Mouse (Mus musculus): ENCODE data around the gene Lrrc1.

Lrrc1 gene

DNA sequence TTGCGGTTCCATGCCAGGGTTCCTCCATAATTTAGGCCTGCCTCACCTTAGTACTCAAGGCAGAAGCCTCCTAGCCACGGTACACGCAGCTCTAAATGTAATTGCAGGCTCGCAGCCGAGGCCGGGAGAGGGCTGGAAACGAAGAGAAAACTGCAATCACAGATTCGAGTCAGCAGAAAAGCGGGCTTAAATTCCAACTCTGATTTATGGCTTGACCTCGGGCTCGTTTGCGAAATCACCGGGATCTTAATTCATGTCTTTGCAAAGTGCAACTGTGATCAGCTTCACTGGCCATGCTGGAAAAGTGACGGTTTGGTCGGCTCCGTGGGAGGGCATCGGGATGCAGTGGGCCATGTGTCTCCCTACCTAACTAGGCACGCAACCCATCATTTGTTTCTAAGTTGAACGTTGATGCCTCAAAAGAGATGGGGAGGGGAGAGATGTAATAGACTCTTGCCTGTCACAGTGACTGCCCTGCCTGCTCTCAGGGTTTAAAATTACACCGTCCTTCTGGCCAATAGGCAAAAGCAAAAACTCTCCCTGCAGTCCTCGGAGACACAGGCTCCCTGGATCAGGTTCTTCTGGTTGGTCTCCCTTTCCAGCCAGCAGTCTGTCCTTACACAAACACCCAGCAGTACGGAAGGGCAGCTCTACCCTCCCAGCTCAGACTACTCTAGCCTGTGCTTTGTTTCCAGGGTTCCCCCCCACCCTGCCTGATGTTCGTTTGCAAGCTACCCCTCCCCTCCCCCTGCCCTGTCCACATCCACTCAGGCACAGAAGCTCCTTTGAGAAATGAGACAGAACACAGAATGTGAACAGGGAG, 117.2 kb downstream of the Lrrc1 start:
- DNase-seq (ENCODE audit: low spot score), result no peak

DNA sequence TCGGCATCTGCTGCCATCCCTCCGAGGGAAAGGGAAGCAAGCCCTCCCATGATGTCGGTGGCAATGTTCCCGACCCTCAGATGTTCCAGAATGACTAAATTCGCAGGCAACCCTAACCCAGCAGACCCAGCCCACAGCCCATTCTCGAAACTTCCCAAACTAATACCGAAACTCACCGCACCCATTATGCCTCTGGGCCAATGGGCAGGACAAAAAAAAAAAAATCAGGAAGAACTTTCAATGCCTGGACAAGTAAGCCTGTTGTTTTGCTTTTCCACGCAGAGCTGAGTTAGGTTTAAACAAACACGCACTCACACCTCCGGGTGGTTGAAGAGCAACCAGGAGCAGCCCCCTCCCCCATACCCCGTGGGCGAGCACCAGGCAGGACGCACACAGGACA, 118.6 kb downstream of the Lrrc1 start:
- no peak for DNase-seq (ENCODE audit: low spot score)

DNA sequence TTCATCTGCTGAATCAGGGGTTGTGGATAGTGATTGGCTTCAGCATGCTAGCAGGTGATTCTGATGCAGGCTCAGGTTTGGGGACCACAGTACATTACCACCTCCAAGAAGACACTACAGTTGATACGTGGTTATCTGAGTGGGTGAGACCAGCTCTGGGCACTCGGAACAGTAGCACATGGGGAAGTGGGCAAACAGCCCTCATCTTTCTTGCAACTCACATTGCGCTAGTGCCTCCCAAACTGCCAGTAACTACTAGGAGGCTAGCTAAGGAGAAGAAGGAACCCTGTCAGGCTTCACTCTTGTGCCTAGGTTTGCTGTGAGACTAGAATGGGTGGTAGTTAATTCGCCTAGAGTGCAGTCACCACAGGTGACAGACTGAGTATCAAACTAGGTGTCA, 119.1 kb downstream of the Lrrc1 start:
- no peak for DNase-seq (ENCODE audit: low spot score)

DNA sequence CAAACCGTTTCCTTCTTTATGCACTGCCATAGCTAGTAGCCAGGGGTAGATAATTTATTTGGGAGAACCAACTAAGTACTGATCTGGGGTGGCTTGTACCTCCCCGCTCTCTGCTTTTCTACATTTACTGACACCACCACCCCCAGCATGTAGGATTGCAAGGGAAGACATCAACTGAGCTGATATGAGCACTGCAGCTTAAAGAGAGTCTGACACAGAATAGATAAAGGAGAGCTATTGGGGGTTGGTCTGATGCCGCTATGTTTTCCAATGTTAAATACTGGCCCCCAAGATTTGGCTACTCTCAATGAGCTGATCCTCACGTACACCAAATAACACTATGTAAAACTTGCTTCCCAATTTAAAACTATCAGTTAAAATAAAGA, 124.5 kb downstream of the Lrrc1 start:
- no peak for DNase-seq (ENCODE audit: low spot score)

DNA sequence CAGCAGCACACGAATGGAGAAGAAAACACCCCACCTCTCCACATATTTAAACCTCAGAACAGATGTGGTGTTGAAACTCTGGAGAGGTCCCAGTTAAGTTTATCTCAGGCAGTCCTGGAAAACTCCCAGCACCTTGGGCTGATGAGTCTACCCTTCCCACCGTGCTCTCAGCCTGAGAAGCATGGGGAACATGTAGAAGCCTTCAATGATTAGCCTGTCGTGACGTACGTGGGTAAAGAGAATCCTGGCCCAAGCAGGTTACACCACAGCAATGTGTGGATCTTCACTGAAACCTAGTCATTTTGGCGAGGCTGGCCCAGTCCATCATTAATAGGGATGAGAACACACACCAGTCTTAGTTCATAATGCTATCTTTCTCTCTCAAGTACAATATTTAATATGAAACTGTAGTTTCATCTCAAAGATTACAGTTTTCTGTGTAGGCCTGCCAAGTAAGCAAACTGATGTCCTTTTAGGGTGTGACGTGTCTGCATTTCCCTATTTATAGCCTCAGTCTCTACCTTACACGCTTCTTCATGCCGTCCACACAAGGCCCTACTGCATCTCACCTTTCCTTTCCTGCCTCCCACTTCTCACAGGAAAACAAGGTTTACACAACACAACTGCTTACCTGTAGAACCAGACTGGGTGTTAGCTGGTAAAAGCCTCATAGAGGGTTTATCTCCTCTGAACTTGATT, 125.0 kb downstream of the Lrrc1 start:
- DNase-seq (ENCODE audit: low spot score), result no peak

DNA sequence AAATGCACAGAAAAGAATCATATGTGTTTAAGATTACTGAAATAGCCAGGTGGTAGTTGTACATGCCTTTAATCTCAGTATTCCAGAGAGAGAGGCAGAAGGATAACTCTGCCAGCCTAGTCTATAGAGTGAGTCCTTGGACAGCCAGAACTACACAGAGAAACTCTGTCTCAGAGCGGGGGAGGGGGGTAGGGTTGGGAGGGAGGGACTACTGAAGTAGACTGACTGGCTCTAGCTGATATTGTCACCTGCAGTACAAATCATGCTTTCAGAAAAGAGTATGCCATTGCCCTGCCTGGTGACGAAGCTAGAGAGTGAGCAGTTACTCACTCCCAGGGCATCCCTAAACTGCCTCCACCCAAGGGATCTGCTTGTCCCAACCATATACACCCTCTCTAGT, 125.9 kb downstream of the Lrrc1 start:
- no peak for DNase-seq (ENCODE audit: low spot score)

DNA sequence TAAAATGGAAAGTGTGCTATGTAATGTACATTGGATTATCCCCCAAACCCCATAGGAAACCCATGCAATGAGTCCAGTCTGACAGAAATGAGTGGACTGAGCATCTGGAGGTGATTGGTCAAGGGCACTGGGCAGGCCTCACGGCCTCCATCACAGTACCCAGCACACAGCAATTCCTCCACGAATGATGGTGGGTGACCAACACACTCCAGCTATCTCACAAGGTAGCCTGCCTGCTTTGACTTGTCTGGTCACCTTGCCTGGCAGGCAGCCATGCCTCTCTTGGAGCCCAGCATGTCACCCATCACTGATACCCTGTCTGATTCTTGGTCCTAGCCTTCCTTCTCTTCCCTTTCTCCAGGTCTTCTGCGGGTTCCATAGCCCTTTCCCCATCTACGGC, 128.2 kb downstream of the Lrrc1 start:
- no peak for DNase-seq (ENCODE audit: low spot score)

DNA sequence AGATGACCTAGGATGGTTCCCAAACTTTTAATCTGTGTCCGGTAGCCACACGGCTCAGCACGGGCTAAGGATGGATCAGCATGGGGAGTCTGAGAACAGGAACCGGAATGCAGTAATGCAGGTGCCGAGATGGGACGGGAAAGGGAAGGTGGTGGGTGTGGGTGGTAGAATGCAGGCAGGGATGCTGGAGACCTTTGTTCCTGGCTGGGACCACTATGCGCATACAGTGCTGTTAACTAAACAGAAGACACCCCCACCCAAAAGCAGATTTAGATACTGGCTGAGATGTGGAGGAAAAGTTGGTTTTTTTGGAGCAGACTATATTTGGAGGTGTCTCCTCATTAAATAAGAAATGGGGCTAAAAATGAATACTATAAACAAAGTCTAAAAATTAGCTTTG, 128.7 kb downstream of the Lrrc1 start:
- DNase-seq (ENCODE audit: low spot score), result no peak

DNA sequence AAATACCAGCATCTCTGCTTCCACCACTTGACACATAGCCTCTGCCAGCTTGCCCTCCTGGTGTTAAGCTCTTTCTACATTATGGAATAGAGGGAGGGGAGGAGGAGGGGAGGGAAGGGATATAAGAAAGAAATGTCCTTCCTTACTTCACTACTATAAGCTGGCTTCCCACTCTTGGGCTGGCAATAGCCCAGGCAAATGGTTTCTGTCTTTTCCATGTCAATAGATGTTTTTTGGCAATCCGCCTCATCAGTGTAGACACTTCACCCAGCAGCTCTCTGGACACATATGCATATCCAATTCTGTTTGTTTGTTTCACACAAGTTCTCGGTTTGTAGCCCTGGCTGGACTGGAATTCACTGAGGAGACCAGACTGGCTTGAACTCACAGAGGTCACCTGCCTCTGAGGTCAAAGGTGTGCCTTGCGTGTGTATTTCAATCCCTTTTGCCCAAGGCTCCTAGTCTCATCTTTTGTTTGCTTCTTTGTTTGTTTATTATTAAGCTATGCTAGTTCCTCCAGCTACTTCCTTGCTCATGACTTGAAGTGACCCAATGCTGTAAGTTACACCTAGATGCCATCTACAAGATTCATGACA, 132.7 kb downstream of the Lrrc1 start:
- no peak for DNase-seq (ENCODE audit: low spot score)

DNA sequence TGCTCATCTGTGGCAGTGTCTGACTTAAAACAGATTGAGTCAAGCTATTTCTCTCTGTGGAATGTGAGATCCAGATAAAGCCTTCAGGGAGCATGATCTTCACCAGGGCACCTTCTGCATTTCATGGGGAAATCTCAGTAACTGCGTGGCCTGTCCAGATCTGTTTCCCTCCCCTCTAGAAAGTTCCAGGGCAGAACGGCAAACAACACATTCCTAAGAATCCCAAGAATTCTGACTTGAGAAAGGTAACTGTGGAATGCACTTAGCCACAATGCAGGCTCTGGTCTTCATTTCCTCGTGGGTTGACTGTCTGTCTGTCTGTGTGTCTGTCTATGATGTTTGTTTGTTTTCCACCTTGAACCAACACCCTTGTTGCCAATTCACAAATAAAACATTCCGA, 133.7 kb downstream of the Lrrc1 start:
- no peak for DNase-seq (ENCODE audit: low spot score)

DNA sequence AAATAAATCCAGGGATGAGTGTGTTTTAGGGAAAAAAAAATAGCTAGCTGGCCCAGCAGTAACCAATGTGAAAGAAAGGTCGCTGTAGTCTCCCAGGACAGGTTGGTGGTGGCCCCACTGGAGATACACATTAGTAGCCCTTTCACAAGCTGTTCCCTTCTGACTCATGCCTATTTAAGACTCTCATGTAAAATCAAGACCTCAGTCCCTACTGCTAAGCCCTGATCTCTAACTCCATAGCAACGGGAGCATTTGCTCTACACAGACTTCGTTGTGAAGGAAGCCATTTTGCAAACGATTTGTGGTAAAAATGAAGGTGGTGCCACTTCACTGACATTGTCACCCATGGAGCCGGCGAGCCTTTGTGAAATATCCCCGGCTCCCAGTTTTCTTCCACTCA, 134.1 kb downstream of the Lrrc1 start:
- DNase-seq (ENCODE audit: low spot score), result no peak

DNA sequence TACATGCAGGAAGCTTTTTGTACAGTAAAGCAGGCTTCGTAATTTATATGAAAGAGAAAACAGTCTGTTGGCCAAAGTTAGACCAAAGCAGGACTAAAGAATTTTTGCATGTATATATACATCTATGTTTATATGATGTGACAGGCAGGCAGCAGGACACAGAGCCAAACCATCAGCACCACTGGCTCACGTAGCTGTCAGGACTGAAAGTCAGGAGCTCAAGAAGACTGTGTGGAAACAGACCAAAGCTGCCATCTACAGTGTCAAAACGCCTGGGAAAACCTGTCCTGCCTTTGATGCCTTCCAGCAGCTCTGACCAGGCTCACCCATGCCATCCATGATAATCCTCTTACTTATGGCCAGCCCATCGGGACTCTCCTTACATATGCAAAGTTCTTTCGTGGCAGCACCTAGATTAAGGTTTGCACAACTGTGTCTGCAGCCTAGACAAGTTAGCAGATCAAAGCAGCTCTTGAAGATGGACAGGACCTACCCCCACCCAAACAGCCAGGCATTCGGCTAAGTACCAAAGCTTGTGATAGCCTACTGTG, 136.5 kb downstream of the Lrrc1 start:
- no peak for DNase-seq (ENCODE audit: low spot score)

DNA sequence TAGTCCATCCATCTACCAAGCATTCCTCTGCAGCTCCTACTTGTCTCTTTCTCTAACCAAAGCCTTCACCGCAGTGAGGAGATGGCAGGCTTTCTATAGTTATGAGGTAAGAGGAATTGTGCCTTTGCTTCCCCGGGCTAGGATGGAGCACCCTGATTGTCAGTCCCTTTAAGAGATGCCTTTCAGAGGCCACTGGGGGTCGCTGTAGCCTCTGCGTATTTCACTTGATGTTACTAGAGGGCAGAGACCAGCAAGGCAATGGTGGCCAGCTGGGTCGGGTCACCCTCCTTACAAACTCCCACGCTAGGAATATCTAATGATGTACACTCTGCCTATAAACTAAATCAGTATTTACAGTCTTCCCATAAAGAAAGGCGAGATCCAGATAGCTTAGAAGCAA, 137.8 kb downstream of the Lrrc1 start:
- no peak for DNase-seq (ENCODE audit: low spot score)

DNA sequence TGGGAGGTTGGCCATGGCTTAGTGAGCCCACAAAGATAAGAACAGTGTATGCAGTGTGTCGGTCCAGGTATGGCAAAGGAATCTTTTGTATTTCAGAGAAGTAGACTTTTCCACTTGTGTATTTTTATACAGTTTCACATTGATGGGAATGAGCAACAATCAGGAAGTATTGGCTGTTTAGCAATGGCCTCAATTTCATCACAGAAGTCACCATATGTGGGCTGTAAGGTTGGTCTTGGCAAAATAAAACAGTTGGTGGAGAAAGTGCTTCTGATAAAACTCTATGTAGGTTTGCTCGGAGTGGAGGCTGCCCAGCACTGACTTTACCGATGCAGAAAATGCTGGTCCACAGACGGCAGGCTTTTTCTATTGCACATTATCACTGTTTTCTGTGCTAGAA, 140.2 kb downstream of the Lrrc1 start:
- DNase-seq (ENCODE audit: low spot score), result no peak

DNA sequence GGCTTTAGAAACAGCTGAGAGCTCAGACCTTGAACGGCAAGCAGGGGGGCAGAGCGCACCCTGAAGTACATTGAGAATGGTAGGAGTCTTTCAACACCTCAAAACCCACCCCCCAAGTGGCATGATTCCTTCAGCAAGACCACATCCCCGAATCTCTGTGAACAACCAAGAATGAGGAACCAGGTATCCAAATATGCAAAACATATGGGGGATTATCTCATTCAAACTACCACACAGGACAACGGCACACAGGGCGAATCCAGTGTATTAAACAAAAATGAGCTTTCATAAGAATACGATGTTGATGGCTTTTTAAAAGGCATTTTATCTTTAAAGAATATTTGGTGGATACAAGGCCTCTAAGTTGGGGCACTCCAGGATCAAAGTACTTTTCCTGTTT, 140.7 kb downstream of the Lrrc1 start:
- DNase-seq (ENCODE audit: low spot score), result no peak

DNA sequence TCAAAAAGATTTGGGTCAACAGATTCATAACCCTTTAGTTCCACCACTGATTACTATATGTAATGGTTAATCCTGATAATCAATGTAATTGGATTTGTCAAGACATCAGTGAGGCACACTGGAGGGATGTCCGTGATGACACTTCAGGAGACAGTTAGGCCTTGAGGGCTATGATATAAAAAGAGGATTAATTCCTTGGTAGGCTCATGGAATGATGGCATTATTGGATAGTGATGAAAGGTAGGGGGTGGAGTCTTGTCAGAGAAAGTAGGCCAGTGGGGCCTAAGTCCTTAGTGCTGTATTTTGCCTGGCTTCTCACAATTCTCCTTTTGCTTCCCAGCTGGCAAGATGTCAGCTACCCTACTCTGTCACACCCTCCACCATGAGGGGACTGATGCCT, 141.7 kb downstream of the Lrrc1 start:
- no peak for DNase-seq (ENCODE audit: low spot score)

DNA sequence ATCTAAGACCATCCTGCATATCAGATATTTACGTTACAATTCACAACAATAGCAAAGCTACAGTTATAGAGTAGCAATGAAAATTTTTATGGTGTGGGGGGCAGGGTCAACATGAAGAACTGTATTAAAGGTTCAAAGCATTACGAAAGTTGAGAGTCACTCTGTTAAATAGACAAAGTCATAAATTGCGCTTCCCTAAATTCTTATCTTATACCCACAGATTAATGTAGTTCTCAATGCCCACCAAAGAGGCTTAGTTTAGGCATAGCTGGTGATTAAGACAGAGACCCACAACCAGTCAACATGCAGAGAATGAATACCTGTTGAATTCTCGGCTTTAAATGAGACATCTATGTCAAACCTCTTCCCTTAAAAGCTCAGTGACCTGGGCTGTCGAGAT, 144.9 kb downstream of the Lrrc1 start:
- DNase-seq (ENCODE audit: low spot score), result no peak

DNA sequence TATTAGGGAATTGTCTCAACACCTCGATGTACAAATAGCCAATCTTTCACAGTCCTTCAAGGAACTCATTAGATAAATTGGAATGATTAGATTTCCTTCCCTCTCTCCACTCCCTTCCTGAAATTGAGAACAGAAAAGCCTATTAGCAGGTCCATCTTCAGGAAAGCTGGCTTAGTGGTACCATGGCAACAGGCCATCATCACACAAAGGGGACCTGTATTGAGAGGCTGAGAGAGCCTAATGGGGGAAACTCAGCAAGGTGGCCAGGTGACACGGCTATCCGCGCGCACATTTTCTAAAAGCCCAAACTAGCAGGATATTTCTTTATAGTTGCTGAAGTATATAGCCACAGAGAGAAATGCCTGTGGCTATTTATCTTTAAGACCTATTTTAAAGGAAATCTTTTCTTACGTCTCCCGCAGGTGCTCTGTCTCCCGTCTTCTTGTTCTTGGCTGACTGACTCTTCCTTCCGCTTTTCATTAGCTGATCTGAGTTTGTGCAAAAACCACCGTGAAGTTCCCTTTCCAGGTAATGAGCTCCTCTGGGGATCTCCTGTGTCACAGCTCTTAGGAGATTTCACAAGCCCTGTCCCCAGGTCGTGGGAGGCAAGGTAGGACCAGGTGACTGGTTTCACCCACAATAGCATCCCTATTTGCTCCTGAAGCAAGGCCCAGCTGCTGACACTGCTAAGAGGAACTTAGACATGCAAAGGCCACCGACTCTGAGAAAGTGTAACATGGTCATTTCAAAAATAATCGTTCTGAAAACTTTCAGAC, 145.6 kb downstream of the Lrrc1 start:
- DNase-seq (ENCODE audit: low spot score), result no peak

DNA sequence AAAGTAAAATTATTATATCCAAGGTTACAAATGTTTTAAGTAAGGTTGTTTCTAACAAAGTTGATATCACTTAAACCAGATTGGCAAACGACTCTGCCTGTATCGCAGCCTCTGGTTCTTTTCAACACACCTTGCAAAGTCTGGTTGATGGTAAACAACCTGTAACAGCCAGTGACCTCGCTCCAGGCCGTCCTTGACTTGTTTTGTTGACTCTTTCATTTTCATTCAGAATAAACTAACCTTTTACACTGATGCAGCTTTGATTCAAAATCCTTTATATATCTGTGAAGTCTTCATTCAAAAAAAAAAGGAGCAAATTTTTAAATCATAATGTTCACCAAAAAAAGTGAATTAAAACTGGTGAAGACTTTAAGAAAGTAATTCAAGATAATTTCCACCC, 147.6 kb downstream of the Lrrc1 start:
- DNase-seq (ENCODE audit: low spot score), result no peak

DNA sequence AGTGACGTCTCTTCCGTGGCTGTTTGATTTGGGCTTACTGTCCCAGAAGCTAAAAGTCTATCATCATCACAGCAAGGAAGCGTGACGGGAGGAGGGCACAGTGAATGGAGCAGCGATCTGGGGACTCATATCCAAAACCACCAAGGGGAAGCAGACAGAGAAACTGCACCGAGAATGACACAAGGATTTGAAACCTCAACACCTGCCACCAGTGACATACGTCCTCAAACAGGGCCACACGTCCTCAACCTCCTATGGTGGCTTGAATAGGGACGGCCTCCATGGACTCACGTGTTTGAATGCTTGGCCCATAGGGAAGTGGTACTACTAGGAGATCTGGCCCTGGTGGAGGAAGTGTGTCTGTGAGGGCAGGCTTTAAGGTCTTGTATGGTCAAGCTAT, 153.4 kb downstream of the Lrrc1 start:
- DNase-seq (ENCODE audit: low spot score), result no peak

DNA sequence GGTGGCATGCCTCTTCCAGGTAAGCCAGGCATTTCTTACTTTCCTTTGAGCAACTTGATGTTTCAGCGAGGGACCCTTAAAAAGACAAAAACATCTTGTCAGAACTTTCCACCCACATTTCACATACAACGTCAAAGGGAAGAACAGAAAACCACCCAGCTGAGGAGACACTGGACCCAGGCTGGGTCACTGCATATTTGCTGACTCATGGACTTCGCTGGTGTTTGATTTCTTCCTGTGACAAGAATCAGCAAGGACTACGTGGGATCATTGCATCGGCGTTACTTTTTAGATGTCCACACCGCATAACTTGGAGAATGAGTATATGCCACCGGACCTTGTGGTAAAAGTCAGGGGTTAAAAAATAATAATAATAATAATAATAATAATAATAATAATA, 155.7 kb downstream of the Lrrc1 start:
- DNase-seq (ENCODE audit: low spot score), result no peak

DNA sequence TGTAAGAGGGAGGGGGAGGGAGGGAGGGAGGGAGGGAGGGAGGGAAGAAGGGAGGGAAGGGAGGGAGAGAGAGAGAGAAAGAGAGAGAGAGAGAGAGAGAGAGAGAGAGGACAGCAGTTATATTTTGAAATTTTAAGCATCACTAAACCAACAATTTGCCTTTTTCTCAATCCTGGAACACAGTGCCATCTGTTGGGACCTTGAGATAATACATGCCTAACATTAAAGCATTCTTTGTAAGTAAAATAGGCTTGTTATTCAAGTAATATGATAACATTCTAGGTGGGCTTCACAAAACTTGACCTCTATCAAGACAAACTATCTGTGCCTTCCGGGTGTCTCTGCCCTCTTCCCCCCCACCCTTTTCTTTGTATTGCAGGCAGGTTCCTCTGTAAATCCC, 157.9 kb downstream of the Lrrc1 start:
- DNase-seq (ENCODE audit: low spot score), result no peak

Data from urinary bladder, postnatal 10 days (tissue).